Mouse (Mus musculus) forebrain, postnatal 0 days (tissue): ENCODE measurements at regions not wholly inside any gene's neighbourhood (a gene's known extent, or its start where the extent isn't known, plus 50 kb on each side); places are given as distances from the start of the nearest gene placed in this dataset.

Experiments
- ATAC-seq: fragments of 200-750 bp; cut with Nextera tagmentation; 2 replicates; pipeline ENCODE4 v1.8.0; 2017; ENCODE audit warnings: mild to moderate bottlenecking, moderate library complexity
- DNase-seq: peaks from one replicate; pipeline ENCODE4 v3.0.0-alpha.2; 2015
- H3K27ac ChIP-seq: fragments of 300-500 bp; sonication (generic); 2 replicates; pipeline ENCODE4 v1.5.1; 2014; ENCODE audit warnings: low read depth, mild to moderate bottlenecking, antibody characterized with exemption, low read length, moderate library complexity, mixed read lengths
- H3K27me3 ChIP-seq: fragments of 300-500 bp; sonication (generic); 2 replicates; pipeline ENCODE4 v1.6.1; 2014; ENCODE audit warnings: mild to moderate bottlenecking, low read length, mixed read lengths; ENCODE audit not compliant: insufficient read depth
- H3K36me3 ChIP-seq: fragments of 300-500 bp; sonication (generic); 2 replicates; pipeline ENCODE4 v1.6.1; 2014; ENCODE audit warnings: mild to moderate bottlenecking, moderate library complexity; ENCODE audit not compliant: insufficient read depth
- H3K4me1 ChIP-seq: fragments of 300-500 bp; sonication (generic); 2 replicates; pipeline ENCODE4 v1.6.1; 2014; ENCODE audit warnings: antibody characterized with exemption; ENCODE audit not compliant: insufficient read depth
- H3K4me2 ChIP-seq: fragments of 300-500 bp; sonication (generic); 2 replicates; pipeline ENCODE4 v1.6.1; 2014; ENCODE audit warnings: low read depth, mild to moderate bottlenecking, moderate library complexity
- H3K4me3 ChIP-seq: fragments of 300-500 bp; sonication (generic); 2 replicates; pipeline ENCODE4 v1.5.1; 2014; ENCODE audit warnings: low read depth, low read length, mixed read lengths
- H3K9ac ChIP-seq: fragments of 300-500 bp; sonication (generic); 2 replicates; pipeline ENCODE4 v1.6.1; 2014; ENCODE audit warnings: mild to moderate bottlenecking
- H3K9me3 ChIP-seq: fragments of 300-500 bp; sonication (generic); 2 replicates; pipeline ENCODE4 v1.6.1; 2016; ENCODE audit warnings: low read length
- CTCF ChIP-seq: sonication (generic); IDR thresholded peaks from 2 replicates; pipeline ENCODE4 v1.5.1; 2016; ENCODE audit warnings: antibody characterized with exemption, control low read depth, low read depth
- WGBS: fragments of 180-500 bp; shearing (Covaris S2); extraction: QIAGEN DNeasy Blood & Tissue Kit; methylation state at CpG from one replicate; pipeline ENCODE4 v1.1.7; 2014; 5-methylcytosine and 5-hydroxymethylcytosine counted together

GRCm38 (mm10) chr5:148713796-148714195, 161.2 kb upstream of the Ubl3 start:
- H3K27ac ChIP-seq = no peak overlapping the region
- no peaks in the 10 kb centered on the region for H3K9me3 ChIP-seq
- H3K4me1 ChIP-seq = peaks cover 2% of the 10 kb centered on the region
- H3K36me3 ChIP-seq = no peaks in the 10 kb centered on the region
- no peaks in the 10 kb centered on the region for H3K27me3 ChIP-seq
- no peak for TF ChIP-seq CTCF
- no peak overlapping the region for H3K9ac ChIP-seq
- DNase-seq (no peak), ATAC-seq (no peak)
- WGBS = 90% methylated on average over 5 of the region's 5 CpGs
- H3K4me2 ChIP-seq = no peak overlapping the region
- H3K4me3 ChIP-seq = no peak overlapping the region

- DNase-seq (no peak), ATAC-seq (no peak)
- Histone ChIP-seq H3K27ac (no peak overlapping the region), H3K36me3 (no peaks in the 10 kb centered on the region), H3K27me3 (no peaks in the 10 kb centered on the region), H3K4me2 (no peak overlapping the region), H3K9ac (no peak overlapping the region), H3K4me3 (no peak overlapping the region), H3K9me3 (no peaks in the 10 kb centered on the region), H3K4me1 (peaks cover 9% of the 10 kb centered on the region)
- no peak for TF ChIP-seq CTCF
These were observed 160.4 kb upstream of the Ubl3 start for GRCm38 (mm10) chr5:148713039-148713438.

GRCm38 (mm10) chr5:148711570-148711969, 159.0 kb upstream of the Ubl3 start:
- no peak for ATAC-seq
- H3K4me1 ChIP-seq = peaks cover 11% of the 10 kb centered on the region
- no peak for TF ChIP-seq CTCF
- DNase-seq = no peak
- no peak overlapping the region for H3K27ac ChIP-seq
- H3K4me3 ChIP-seq = no peak overlapping the region
- H3K4me2 ChIP-seq = no peak overlapping the region
- H3K9ac ChIP-seq = no peak overlapping the region
- WGBS = 73% methylated on average over 5 of the region's 5 CpGs
- H3K27me3 ChIP-seq = no peaks in the 10 kb centered on the region
- H3K9me3 ChIP-seq = no peaks in the 10 kb centered on the region
- no peaks in the 10 kb centered on the region for H3K36me3 ChIP-seq

GRCm38 (mm10) chr5:148709111-148709771, 156.7 kb upstream of the Ubl3 start:
- 30% methylated on average over 10 of the region's 10 CpGs for WGBS
- no peak for TF ChIP-seq CTCF
- H3K27ac ChIP-seq = peak overlapping the region; percentile 54; the same call in 1 of the 2 replicates
- no peaks in the 10 kb centered on the region for H3K27me3 ChIP-seq
- H3K4me2 ChIP-seq = no peak overlapping the region
- DNase-seq (no peak), ATAC-seq (peak; percentile 60; the same call in 1 of the 2 replicates)
- no peaks in the 10 kb centered on the region for H3K9me3 ChIP-seq
- H3K4me1 ChIP-seq = peaks cover 11% of the 10 kb centered on the region
- 0 out of 2 replicates have a peak overlapping the region, but pooled peaks have one; percentile 23 for H3K9ac ChIP-seq
- no peaks in the 10 kb centered on the region for H3K36me3 ChIP-seq
- H3K4me3 ChIP-seq = no peak overlapping the region

GRCm38 (mm10) chr5:148708014-148708741, 155.6 kb upstream of the Ubl3 start:
- H3K4me3 ChIP-seq = no peak overlapping the region
- ATAC-seq (peak; percentile 78), DNase-seq (no peak)
- 16% methylated on average over 11 of the region's 11 CpGs for WGBS
- no peaks in the 10 kb centered on the region for H3K36me3 ChIP-seq
- H3K4me1 ChIP-seq = peaks cover 11% of the 10 kb centered on the region
- H3K9me3 ChIP-seq = no peaks in the 10 kb centered on the region
- H3K9ac ChIP-seq = no peak overlapping the region
- no peak overlapping the region for H3K4me2 ChIP-seq
- TF ChIP-seq CTCF = no peak
- no peaks in the 10 kb centered on the region for H3K27me3 ChIP-seq
- 0 out of 2 replicates have a peak overlapping the region, but pooled peaks have one; percentile 42 for H3K27ac ChIP-seq

- ATAC-seq = no peak
- Histone ChIP-seq H3K4me3 (no peak overlapping the region), H3K27ac (no peak overlapping the region), H3K9me3 (no peaks in the 10 kb centered on the region), H3K4me2 (no peak overlapping the region), H3K9ac (no peak overlapping the region), H3K4me1 (peaks cover 11% of the 10 kb centered on the region), H3K36me3 (no peaks in the 10 kb centered on the region), H3K27me3 (no peaks in the 10 kb centered on the region)
- DNase-seq = no peak
- 87% methylated on average over 12 of the region's 12 CpGs for WGBS
- no peak for TF ChIP-seq CTCF
These were observed 154.7 kb upstream of the Ubl3 start for GRCm38 (mm10) chr5:148707335-148707734.
